ENCODE assay signal across 8 mouse cellular contexts in genomic region chr2:181286629-181287337, GRCm38 (mm10). TPM values are rescaled to one million over a fixed set of nuclear protein-coding genes. Genes with fewer than 3 reads are reported as not detected.
DNase-seq lines count a peak whose midpoint lies in the region; ATAC-seq and TF ChIP-seq lines count a peak whose summit lies in the region.

No protein-coding gene starts in this region.

- peak overlapping the region; percentile 75 for H3K4me3 ChIP-seq in kidney, embryonic 16.5 days (ENCODE audit: low read length)
- peak overlapping the region; percentile 72 for H3K4me3 ChIP-seq in bone marrow macrophage, adult 2 months (ENCODE audit: insufficient read depth, low read length)
- H3K4me3 ChIP-seq in hindbrain, embryonic 14.5 days (replicated peaks; ENCODE audit: low read length), result peak overlapping the region; percentile 71
- H3K4me3 ChIP-seq in midbrain, postnatal 0 days (ENCODE audit: low read depth, low read length), result peak overlapping the region; percentile 58

- H3K9me3 ChIP-seq in kidney, embryonic 16.5 days (ENCODE audit: low read length), result no peaks in the 10 kb centered on the region
- H3K9me3 ChIP-seq in hindbrain, embryonic 14.5 days (ENCODE audit: control insufficient read depth, low read length), result no peaks in the 10 kb centered on the region
- H3K9me3 ChIP-seq in midbrain, postnatal 0 days (ENCODE audit: low read length), result no peaks in the 10 kb centered on the region

- ATAC-seq in kidney, embryonic 16.5 days (ENCODE audit: low FRiP score, low TSS enrichment), result no peak
- ATAC-seq in hindbrain, embryonic 14.5 days (ENCODE audit: low FRiP score), result no peak
- ATAC-seq in midbrain, postnatal 0 days (ENCODE audit: low FRiP score), result no peak

- H3K9ac ChIP-seq in kidney, embryonic 16.5 days (replicated peaks; ENCODE audit: low read length), result peak overlapping the region; percentile 96
- peak overlapping the region; percentile 97 for H3K9ac ChIP-seq in hindbrain, embryonic 14.5 days
- peak overlapping the region; percentile 87 for H3K9ac ChIP-seq in midbrain, postnatal 0 days (replicated peaks; ENCODE audit: low read length, poor library complexity, severe bottlenecking)

- peaks cover 11% of the 10 kb centered on the region for H3K4me1 ChIP-seq in kidney, embryonic 16.5 days (ENCODE audit: insufficient read depth, low read length)
- H3K4me1 ChIP-seq in bone marrow macrophage, adult 2 months (ENCODE audit: control insufficient read depth, insufficient read depth, low read length), result peaks cover 30% of the 10 kb centered on the region
- H3K4me1 ChIP-seq in hindbrain, embryonic 14.5 days (replicated peaks; ENCODE audit: control insufficient read depth, insufficient read depth, low read length), result peaks cover 20% of the 10 kb centered on the region
- H3K4me1 ChIP-seq in midbrain, postnatal 0 days (ENCODE audit: insufficient read depth, low read length), result no peaks in the 10 kb centered on the region

- no peak for TF ChIP-seq POLR2A in bone marrow macrophage, adult 2 months (IDR thresholded peaks at IDR 0.05; ENCODE audit: borderline replicate concordance, low read depth, low read length)

- 54% methylated on average over 6 of the region's 6 CpGs for WGBS in kidney, embryonic 16.5 days
- 56% methylated on average over 6 of the region's 6 CpGs for WGBS in hindbrain, embryonic 14.5 days
- 50% methylated on average over 6 of the region's 6 CpGs for WGBS in midbrain, postnatal 0 days

- no peak for DNase-seq in kidney, postnatal 10 days
- no peak for DNase-seq in hindbrain, embryonic 14.5 days (ENCODE audit: low spot score)
- no peak for DNase-seq in midbrain, postnatal 0 days (ENCODE audit: low spot score)
- no peak for DNase-seq in cerebellum, adult 8-10 months
- no peak for DNase-seq in testis, postnatal 10 days (ENCODE audit: low spot score)
- DNase-seq in left cerebral cortex, postnatal 36 days (ENCODE audit: low spot score in 2 of 2), result no peak

- H3K27me3 ChIP-seq in kidney, embryonic 16.5 days (ENCODE audit: insufficient read depth, low read length), result no peaks in the 10 kb centered on the region
- no peaks in the 10 kb centered on the region for H3K27me3 ChIP-seq in hindbrain, embryonic 14.5 days (ENCODE audit: control insufficient read depth, insufficient read depth, low read length)
- H3K27me3 ChIP-seq in midbrain, postnatal 0 days (ENCODE audit: insufficient read depth, low read length), result no peaks in the 10 kb centered on the region

- peak overlapping the region; percentile 95 for H3K27ac ChIP-seq in kidney, embryonic 16.5 days (ENCODE audit: low read length)
- H3K27ac ChIP-seq in bone marrow macrophage, adult 2 months (ENCODE audit: insufficient read depth, low read depth, low read length), result peak overlapping the region; percentile 58
- H3K27ac ChIP-seq in hindbrain, embryonic 14.5 days, result peak overlapping the region; percentile 98
- peak overlapping the region; percentile 97 for H3K27ac ChIP-seq in midbrain, postnatal 0 days (ENCODE audit: low read depth, low read length)

- no peak for TF ChIP-seq CTCF in bone marrow macrophage, adult 2 months (IDR thresholded peaks at IDR 0.05; ENCODE audit: low read depth, low read length)
- TF ChIP-seq CTCF in midbrain, postnatal 0 days (IDR thresholded peaks at IDR 0.05), result no peak

- H3K4me2 ChIP-seq in kidney, embryonic 16.5 days (replicated peaks; ENCODE audit: low read depth, low read length), result peak overlapping the region; percentile 75
- H3K4me2 ChIP-seq in hindbrain, embryonic 14.5 days (replicated peaks), result peak overlapping the region; percentile 80
- peak overlapping the region; percentile 55 for H3K4me2 ChIP-seq in midbrain, postnatal 0 days (ENCODE audit: low read depth, low read length, poor library complexity, severe bottlenecking)

- peaks cover 11% of the 10 kb centered on the region; the same call in 1 of the 2 replicates for H3K36me3 ChIP-seq in kidney, embryonic 16.5 days (ENCODE audit: insufficient read depth, low read length)
- H3K36me3 ChIP-seq in hindbrain, embryonic 14.5 days (replicated peaks; ENCODE audit: control insufficient read depth, insufficient read depth), result peaks cover 17% of the 10 kb centered on the region
- H3K36me3 ChIP-seq in midbrain, postnatal 0 days (ENCODE audit: insufficient read depth, low read length), result peaks cover 4% of the 10 kb centered on the region; the same call in 1 of the 2 replicates

- intact Hi-C loops in left cerebral cortex, postnatal 36 days (cut with DNase I), result loop anchor here (2.0 kb wide), 1 partner anchor 100 kb away; the partner anchor contains the start of gene Ppdpf

RNA-seq across cellular contexts. Expression of gene Gmeb2, which starts 1.1 kb away (rescaled TPM):
- polyA plus RNA-seq in kidney, embryonic 16.5 days (2015; fragmentation: Nextera tagmentation; extraction: Ambion mirVana), result 15.7 and 18.7 TPM in 2 replicates
- polyA plus RNA-seq in bone marrow macrophage, adult 2 months (2012; ENCODE audit: insufficient read depth, insufficient read length, missing spikeins), result 11.4 and 16.4 TPM in 2 replicates
- polyA plus RNA-seq in hindbrain, embryonic 14.5 days (2014; fragmentation: Nextera tagmentation; extraction: Ambion mirVana), result 16.7 and 18.0 TPM in 2 replicates
- 16.0 and 17.4 TPM in 2 replicates for total RNA-seq in midbrain, postnatal 0 days (2014; rRNA removed)
- polyA plus RNA-seq in midbrain, postnatal 0 days (2015; fragmentation: Nextera tagmentation; extraction: Ambion mirVana), result 8.6 and 9.2 TPM in 2 replicates
- 10 to 100 TPM; 20.1 to 23.4 TPM for total RNA-seq in left cerebral cortex, postnatal 36 days (2021)

RNA-seq across cellular contexts. Expression of gene Stmn3, which starts 27.5 kb away (rescaled TPM):
- 3.7 and 7.7 TPM in 2 replicates for polyA plus RNA-seq in kidney, embryonic 16.5 days (2015; fragmentation: Nextera tagmentation; extraction: Ambion mirVana)
- polyA plus RNA-seq in bone marrow macrophage, adult 2 months (2012; ENCODE audit: insufficient read depth, insufficient read length, missing spikeins), result not detected in 2 replicates
- 1,468 and 1,594 TPM in 2 replicates for polyA plus RNA-seq in hindbrain, embryonic 14.5 days (2014; fragmentation: Nextera tagmentation; extraction: Ambion mirVana)
- total RNA-seq in midbrain, postnatal 0 days (2014; rRNA removed), result 1,320 and 1,471 TPM in 2 replicates
- 1,883 and 2,098 TPM in 2 replicates for polyA plus RNA-seq in midbrain, postnatal 0 days (2015; fragmentation: Nextera tagmentation; extraction: Ambion mirVana)
- 100 to 1,000 TPM; 592 to 722 TPM for total RNA-seq in left cerebral cortex, postnatal 36 days (2021)

RNA-seq across cellular contexts. Expression of gene Rtel1, which starts 32.8 kb away (rescaled TPM):
- polyA plus RNA-seq in kidney, embryonic 16.5 days (2015; fragmentation: Nextera tagmentation; extraction: Ambion mirVana), result 51.2 and 57.9 TPM in 2 replicates
- polyA plus RNA-seq in bone marrow macrophage, adult 2 months (2012; ENCODE audit: insufficient read depth, insufficient read length, missing spikeins), result 17.1 and 27.3 TPM in 2 replicates
- polyA plus RNA-seq in hindbrain, embryonic 14.5 days (2014; fragmentation: Nextera tagmentation; extraction: Ambion mirVana), result 39.9 and 40.8 TPM in 2 replicates
- 46.6 and 59.4 TPM in 2 replicates for total RNA-seq in midbrain, postnatal 0 days (2014; rRNA removed)
- polyA plus RNA-seq in midbrain, postnatal 0 days (2015; fragmentation: Nextera tagmentation; extraction: Ambion mirVana), result 26.5 and 27.4 TPM in 2 replicates
- 10 to 100 TPM; 28.2 to 41.8 TPM for total RNA-seq in left cerebral cortex, postnatal 36 days (2021)

RNA-seq across cellular contexts. Expression of gene Helz2, which starts 45.0 kb away (rescaled TPM):
- 1.9 and 2.0 TPM in 2 replicates for polyA plus RNA-seq in kidney, embryonic 16.5 days (2015; fragmentation: Nextera tagmentation; extraction: Ambion mirVana)
- polyA plus RNA-seq in bone marrow macrophage, adult 2 months (2012; ENCODE audit: insufficient read depth, insufficient read length, missing spikeins), result 11.2 and 13.3 TPM in 2 replicates
- 0.22 and 0.70 TPM in 2 replicates for polyA plus RNA-seq in hindbrain, embryonic 14.5 days (2014; fragmentation: Nextera tagmentation; extraction: Ambion mirVana)
- total RNA-seq in midbrain, postnatal 0 days (2014; rRNA removed), result 2.9 and 3.7 TPM in 2 replicates
- 0.15 and 0.16 TPM in 2 replicates for polyA plus RNA-seq in midbrain, postnatal 0 days (2015; fragmentation: Nextera tagmentation; extraction: Ambion mirVana)
- total RNA-seq in left cerebral cortex, postnatal 36 days (2021), result 1 to 10 TPM; 1.7 to 3.6 TPM

Comparison
In these comparisons a context has a peak if more than half of its experiments do, and no peak if none do; other contexts are left out.
1. RNA of gene Stmn3, which starts 27.5 kb away (polyA plus RNA-seq): 1,883 to 2,098 TPM in midbrain, postnatal 0 days and 1,468 to 1,594 TPM in hindbrain, embryonic 14.5 days; 3.7 to 7.7 TPM in kidney, embryonic 16.5 days and not detected in bone marrow macrophage, adult 2 months; every median in the first group is over 100 times any median in the second.
2. Peak in every context shown above with its lines, with median percentiles within 50 percentile points of each other: H3K27ac ChIP-seq, H3K4me2 ChIP-seq, H3K4me3 ChIP-seq and H3K9ac ChIP-seq.